Mouse (Mus musculus) liver, adult 2 months (tissue): ENCODE measurements around the gene Bin2. TPM values are rescaled to one million over a fixed set of nuclear protein-coding genes. Genes with fewer than 3 reads are reported as not detected.

ENCODE experiments used
- DNase-seq: peaks from one replicate; pipeline ENCODE4 v3.0.0-alpha.2; 2011; ENCODE audit warnings: low read depth, low spot score; ENCODE audit errors: extremely low read depth
- H3K27ac ChIP-seq: fragments of 200-500 bp; replicated peaks from 2 replicates; pipeline ENCODE4 v1.5.1; 2012; ENCODE audit warnings: low read depth, mild to moderate bottlenecking, control low read depth, inconsistent platforms, low read length; ENCODE audit not compliant: insufficient read depth
- H3K27me3 ChIP-seq: fragments of 200-500 bp; 2 replicates; pipeline ENCODE4 v1.6.1; 2012; ENCODE audit warnings: mild to moderate bottlenecking, moderate library complexity, low read length, inconsistent platforms; ENCODE audit not compliant: control insufficient read depth, insufficient read depth
- H3K36me3 ChIP-seq: fragments of 200-500 bp; 2 replicates; pipeline ENCODE4 v1.6.1; 2012; ENCODE audit warnings: low read length, inconsistent platforms; ENCODE audit not compliant: control insufficient read depth, insufficient read depth
- H3K4me1 ChIP-seq: fragments of 200-500 bp; 2 replicates; pipeline ENCODE4 v1.6.1; 2011; ENCODE audit warnings: low read length; ENCODE audit not compliant: control insufficient read depth, insufficient read depth
- H3K4me3 ChIP-seq: fragments of 200-500 bp; 2 replicates; pipeline ENCODE4 v1.5.1; 2011; ENCODE audit warnings: low read depth, mild to moderate bottlenecking, control low read depth, low read length, moderate library complexity; ENCODE audit not compliant: insufficient read depth
- H3K79me2 ChIP-seq: fragments of 200-500 bp; 2 replicates; pipeline ENCODE4 v1.6.1; 2012; ENCODE audit warnings: inconsistent platforms, mild to moderate bottlenecking, low read length, moderate library complexity; ENCODE audit not compliant: control insufficient read depth, insufficient read depth
- H3K9ac ChIP-seq: fragments of 200-500 bp; 2 replicates; pipeline ENCODE4 v1.6.1; 2012; ENCODE audit warnings: low read depth, mild to moderate bottlenecking, control low read depth, inconsistent platforms, low read length
- CTCF ChIP-seq: fragments of 200-500 bp; IDR thresholded peaks from 2 replicates; pipeline ENCODE4 v1.5.1; 2011; ENCODE audit warnings: low read depth, low read length, control low read depth
- POLR2A ChIP-seq: fragments of 200-500 bp; IDR thresholded peaks from 2 replicates; pipeline ENCODE4 v1.6.1; 2011; ENCODE audit warnings: low read length, control low read depth; ENCODE audit not compliant: insufficient read depth; ENCODE audit errors: extremely low read depth
- WGBS: fragments of 180-500 bp; shearing (Covaris S2); methylation state at CpG from one replicate; pipeline ENCODE4 v1.1.7; 2018; 5-methylcytosine and 5-hydroxymethylcytosine counted together
- polyA plus RNA-seq: library from polyadenylated mRNA; depleted of rRNA; stranded (reverse); fragments of >200 nt; gene quantifications from 2 replicates; pipeline ENCODE4 v1.2.3, GENCODE M21; 2012
- total RNA-seq: library from RNA; depleted of rRNA; stranded (reverse); fragments of >200 nt; gene quantifications from 2 replicates; pipeline ENCODE4 v1.2.3, GENCODE M21; 2014

The Bin2 gene
- total and polyA plus RNA-seq, 2 experiments: 1.0 to 4.0 TPM

DNA sequence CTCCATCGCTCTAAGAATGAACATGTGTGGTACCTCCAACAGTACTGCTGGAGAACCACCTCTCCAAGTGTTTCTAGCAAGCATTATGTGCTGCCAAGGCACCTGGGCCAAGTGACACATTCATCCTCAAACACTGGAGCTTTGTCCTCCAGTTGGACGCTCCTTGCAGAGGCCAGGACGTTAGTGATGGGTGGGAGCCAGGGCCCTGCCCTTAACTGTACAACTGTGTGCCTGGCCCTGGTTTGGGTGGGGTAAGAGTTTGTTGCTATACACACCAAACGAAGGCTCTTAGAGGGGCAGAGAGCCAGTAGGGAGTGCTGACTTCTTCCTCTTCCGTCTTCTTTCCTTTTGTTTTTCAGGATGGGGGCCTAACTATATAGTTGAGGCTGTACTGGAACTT lies 31.1 kb upstream of the Bin2 start:
- H3K27ac ChIP-seq: no peak overlapping the region
- no peak for TF ChIP-seq POLR2A
- TF ChIP-seq CTCF: no peak
- no peaks in the 10 kb centered on the region for H3K4me1 ChIP-seq
- H3K36me3 ChIP-seq: no peaks in the 10 kb centered on the region
- H3K9ac ChIP-seq: no peak overlapping the region
- H3K79me2 ChIP-seq: no peaks in the 10 kb centered on the region
- 80% methylated on average over 5 of the region's 5 CpGs for WGBS
- no peaks in the 10 kb centered on the region for H3K27me3 ChIP-seq
- DNase-seq: no peak
- no peak overlapping the region for H3K4me3 ChIP-seq

DNA sequence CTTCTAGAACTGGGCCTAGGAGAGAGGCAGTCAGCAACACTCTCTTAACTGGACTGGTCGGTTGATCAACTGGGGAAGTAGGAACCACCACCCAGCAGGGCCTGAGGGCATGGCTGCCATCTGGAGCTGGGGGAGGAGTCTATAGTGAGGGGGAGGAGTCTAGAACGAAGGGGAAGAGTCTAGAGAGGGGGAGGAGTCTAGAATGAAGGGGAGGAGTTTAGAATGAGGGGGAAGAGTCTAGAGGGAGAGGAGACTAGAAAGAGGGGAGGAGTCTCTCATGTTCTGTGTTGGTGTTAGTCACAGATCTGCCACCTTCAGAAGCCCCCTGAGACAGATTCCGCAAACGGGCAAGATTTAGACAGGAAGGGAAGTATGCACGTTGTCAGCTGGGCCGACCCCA lies 30.0 kb upstream of the Bin2 start:
- TF ChIP-seq POLR2A: no peak
- TF ChIP-seq CTCF: no peak
- Histone ChIP-seq H3K79me2 (no peaks in the 10 kb centered on the region), H3K9ac (no peak overlapping the region), H3K27me3 (no peaks in the 10 kb centered on the region), H3K4me3 (no peak overlapping the region), H3K36me3 (no peaks in the 10 kb centered on the region), H3K27ac (no peak overlapping the region), H3K4me1 (no peaks in the 10 kb centered on the region)
- DNase-seq: no peak
- whole genome bisulfite sequencing: 79% methylated on average over 6 of the region's 6 CpGs

GRCm38 (mm10) chr15:100698078-100698477 lies 28.7 kb upstream of the Bin2 start:
- H3K4me1 ChIP-seq: no peaks in the 10 kb centered on the region
- TF ChIP-seq POLR2A: no peak
- no peak for TF ChIP-seq CTCF
- H3K27me3 ChIP-seq: no peaks in the 10 kb centered on the region
- H3K79me2 ChIP-seq: no peaks in the 10 kb centered on the region
- no peak overlapping the region for H3K27ac ChIP-seq
- H3K36me3 ChIP-seq: no peaks in the 10 kb centered on the region
- H3K4me3 ChIP-seq: no peak overlapping the region
- no peak for DNase-seq
- WGBS: 20% methylated on average over 10 of the region's 10 CpGs
- no peak overlapping the region for H3K9ac ChIP-seq

- no peak overlapping the region for H3K27ac ChIP-seq
- TF ChIP-seq CTCF (no peak), POLR2A (no peak)
- H3K4me3 ChIP-seq: no peak overlapping the region
- H3K9ac ChIP-seq: no peak overlapping the region
- 93% methylated on average over 9 of the region's 9 CpGs for WGBS
- no peaks in the 10 kb centered on the region for H3K4me1 ChIP-seq
- no peaks in the 10 kb centered on the region for H3K36me3 ChIP-seq
- no peak for DNase-seq
- no peaks in the 10 kb centered on the region for H3K79me2 ChIP-seq
- H3K27me3 ChIP-seq: no peaks in the 10 kb centered on the region
These were observed 25.1 kb upstream of the Bin2 start for GRCm38 (mm10) chr15:100694406-100694805.

DNA sequence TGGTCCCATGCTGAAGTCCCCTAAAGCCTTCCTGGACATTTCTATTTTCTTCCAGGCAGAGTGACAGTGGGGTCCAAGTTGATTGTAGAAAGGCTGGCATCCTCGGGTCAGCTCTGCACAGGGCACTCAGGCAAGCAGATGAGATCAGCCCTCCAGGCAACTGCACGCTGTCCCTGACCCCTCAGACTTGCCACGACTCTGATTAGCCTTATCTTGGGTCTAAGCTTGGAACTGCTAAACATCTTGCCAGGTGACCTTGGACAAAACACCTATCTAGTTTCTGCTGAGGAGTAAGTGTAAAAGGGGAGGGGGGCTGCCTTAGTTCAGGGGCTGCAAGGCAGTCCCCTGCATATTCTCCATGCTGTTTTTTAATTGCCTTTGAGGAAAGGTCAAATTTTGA lies 22.6 kb upstream of the Bin2 start:
- Histone ChIP-seq H3K4me3 (no peak overlapping the region), H3K79me2 (no peaks in the 10 kb centered on the region), H3K4me1 (no peaks in the 10 kb centered on the region), H3K36me3 (no peaks in the 10 kb centered on the region), H3K27ac (no peak overlapping the region), H3K9ac (no peak overlapping the region), H3K27me3 (no peaks in the 10 kb centered on the region)
- no peak for DNase-seq
- TF ChIP-seq CTCF (no peak), POLR2A (no peak)
- whole genome bisulfite sequencing: 56% methylated on average over 3 of the region's 3 CpGs

- Histone ChIP-seq H3K79me2 (no peaks in the 10 kb centered on the region), H3K4me1 (no peaks in the 10 kb centered on the region), H3K27me3 (no peaks in the 10 kb centered on the region), H3K36me3 (no peaks in the 10 kb centered on the region), H3K27ac (no peak within 1 kb of the TSS), H3K4me3 (no peak within 1 kb of the TSS), H3K9ac (no peak within 1 kb of the TSS)
- DNase-seq: no peak
- no peak for TF ChIP-seq POLR2A
- TF ChIP-seq CTCF: no peak
- WGBS: 79% methylated on average over 8 of the region's 8 CpGs
These were observed 18.1 kb upstream of the Bin2 start, which contains the start of gene Cela1 for GRCm38 (mm10) chr15:100687430-100687971. TSS of gene Cela1 (minus strand) at chr15:100687921.
